Mouse (Mus musculus): ENCODE measurements around the gene Ect2.

DNA sequence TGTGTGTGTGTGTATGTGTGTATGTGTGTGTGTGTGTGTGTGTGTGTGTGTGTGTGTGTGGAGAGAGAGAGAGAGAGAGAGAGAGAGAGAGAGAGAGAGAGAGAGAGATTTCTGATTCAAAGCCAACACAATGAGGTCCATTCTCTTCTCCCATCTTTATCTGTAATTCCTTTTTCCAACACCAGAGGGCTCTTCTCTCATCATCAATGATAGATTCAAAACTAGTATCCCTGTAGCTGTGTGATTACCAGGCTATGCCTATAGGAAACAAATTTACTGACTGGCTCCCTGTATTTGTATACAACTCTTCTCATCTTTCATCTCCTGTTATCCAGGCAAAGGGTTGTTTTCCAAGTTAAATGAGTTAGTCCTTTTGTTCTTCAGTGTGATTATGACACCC, 86.5 kb downstream of the Ect2 start:
- TF ChIP-seq POLR2A (IDR thresholded peaks at IDR 0.05; ENCODE audit: low read depth, low read length) = no peak
- TF ChIP-seq CTCF (conservative IDR thresholded peaks at IDR 0.05 in 1 of 2, IDR thresholded peaks at IDR 0.05 in 1 of 2; ENCODE audit: low read depth in 2 of 2, low read length in 2 of 2) = peak; percentile 44 to 60
- TF ChIP-seq GABPA (IDR thresholded peaks at IDR 0.05; ENCODE audit: insufficient replicate concordance, low read depth, low read length) = no peak
- no peak for TF ChIP-seq MAX (IDR thresholded peaks at IDR 0.05; ENCODE audit: low read length)
- no peak for TF ChIP-seq CHD2 (IDR thresholded peaks at IDR 0.05; ENCODE audit: low read length)
- no peak for TF ChIP-seq HCFC1 (IDR thresholded peaks at IDR 0.05; ENCODE audit: low read depth, low read length)
- TF ChIP-seq TCF12 (IDR thresholded peaks at IDR 0.05; ENCODE audit: low read depth, low read length) = no peak
- no peak for TF ChIP-seq NELFE (IDR thresholded peaks at IDR 0.05; ENCODE audit: low read depth, low read length)
- TF ChIP-seq MAFK (IDR thresholded peaks at IDR 0.05; ENCODE audit: insufficient replicate concordance, low read length) = no peak
- TF ChIP-seq USF2 (conservative IDR thresholded peaks at IDR 0.05; ENCODE audit: low read depth, low read length) = no peak

Measured in CH12.LX (cell line).